Mouse (Mus musculus) brain, adult 2 months (tissue): ENCODE data around the gene Psmd14.

ENCODE experiments used
- DNase-seq: peaks from one replicate; pipeline ENCODE4 v3.0.0; 2011; ENCODE audit warnings: low read depth, low spot score

Psmd14 gene

GRCm38 (mm10) chr2:61711108-61712040 lies at the start of gene Psmd14:
Psmd14 (plus strand) TSS chr2:61711694.
- peak; percentile 97 for DNase-seq

- no peak for DNase-seq
These were observed 48.7 kb upstream of the Psmd14 start for GRCm38 (mm10) chr2:61662833-61663232.

- DNase-seq = no peak
These were observed 47.8 kb upstream of the Psmd14 start for GRCm38 (mm10) chr2:61663573-61664241.

DNA sequence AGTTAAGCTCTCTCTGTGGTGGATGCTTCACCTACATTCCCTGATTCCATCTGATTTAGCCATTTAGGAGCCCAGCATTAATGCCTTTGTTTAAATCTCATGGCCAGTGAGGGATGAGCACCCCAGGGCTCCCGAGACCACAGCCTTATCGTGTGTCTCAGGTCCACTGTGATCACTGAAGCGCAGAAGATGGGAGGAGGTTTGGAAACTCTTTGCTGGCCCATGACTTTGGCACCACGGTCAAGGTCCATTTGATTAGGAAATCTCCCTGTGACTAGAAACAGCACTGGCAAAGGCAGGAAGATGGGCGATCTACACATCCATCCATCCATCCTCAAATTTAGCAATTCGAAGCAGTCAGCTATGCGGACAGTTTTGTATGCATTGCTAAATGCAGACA lies 44.1 kb upstream of the Psmd14 start:
- no peak for DNase-seq

DNA sequence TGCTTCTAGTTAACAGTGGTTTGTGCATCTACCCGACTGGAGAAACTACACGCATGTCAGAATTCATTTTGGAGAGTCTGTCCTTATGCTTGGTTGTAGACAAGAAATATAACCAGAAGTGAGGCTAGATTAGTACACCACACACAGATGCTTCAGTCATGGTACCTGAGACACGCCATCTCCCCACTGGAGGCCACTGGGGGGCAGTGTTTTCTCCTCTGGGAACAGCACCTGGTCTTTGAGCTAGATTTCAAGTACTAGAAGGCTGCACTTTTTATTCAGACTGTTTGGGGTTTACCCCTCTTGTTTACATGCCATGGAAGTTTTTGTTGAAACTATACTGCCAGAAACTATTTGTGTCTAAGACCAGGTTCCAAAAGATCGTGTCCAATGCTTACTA lies 43.2 kb upstream of the Psmd14 start:
- peak; percentile 79 for DNase-seq

GRCm38 (mm10) chr2:61674555-61674954 lies 36.9 kb upstream of the Psmd14 start:
- no peak for DNase-seq

DNA sequence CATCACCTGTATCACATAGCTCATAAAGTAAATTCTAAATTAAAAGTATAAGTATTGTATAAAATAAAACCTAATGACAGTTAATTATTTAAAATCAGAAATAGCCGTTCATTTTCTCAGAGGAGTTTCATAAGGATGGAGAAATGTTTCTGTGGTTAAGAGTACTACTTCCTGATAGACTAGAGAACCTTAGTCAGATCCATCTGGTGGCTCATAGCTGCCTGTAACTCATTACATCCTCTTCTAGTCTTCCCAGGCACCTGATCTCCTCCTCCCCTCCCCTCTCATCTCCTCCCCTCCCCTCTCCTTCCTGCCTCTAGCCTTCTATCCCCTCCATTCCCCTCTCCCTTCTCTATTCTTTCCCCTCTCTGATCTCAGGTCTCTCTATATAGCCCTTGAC lies 29.9 kb upstream of the Psmd14 start:
- no peak for DNase-seq

DNA sequence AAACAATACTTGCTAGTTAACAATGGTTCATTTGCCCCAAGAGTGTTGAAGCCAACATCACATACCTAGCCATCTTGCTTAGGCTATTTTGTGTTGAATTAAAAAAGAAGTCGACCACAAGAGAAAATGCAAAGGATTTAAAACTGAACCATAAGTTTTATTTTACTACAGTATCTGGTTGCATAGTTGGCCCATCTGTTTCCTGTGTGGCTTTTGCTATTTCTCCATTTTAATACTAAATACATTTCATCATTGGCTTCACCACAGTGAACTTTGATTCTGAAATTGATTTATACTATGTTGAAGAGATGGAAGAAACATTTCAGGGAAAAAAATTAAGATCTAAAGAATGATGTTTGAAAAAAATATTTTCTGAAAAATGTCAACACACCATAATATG lies 25.0 kb upstream of the Psmd14 start:
- no peak for DNase-seq

GRCm38 (mm10) chr2:61689086-61689485 lies 22.4 kb upstream of the Psmd14 start:
- DNase-seq = peak; percentile 81

- DNase-seq = no peak
These were observed 1.9 kb upstream of the Psmd14 start for GRCm38 (mm10) chr2:61709570-61709969.

- DNase-seq = no peak
These were observed 1.0 kb downstream of the Psmd14 start for GRCm38 (mm10) chr2:61712526-61712925.

- no peak for DNase-seq
These were observed 11.0 kb downstream of the Psmd14 start for GRCm38 (mm10) chr2:61722401-61722982.

DNA sequence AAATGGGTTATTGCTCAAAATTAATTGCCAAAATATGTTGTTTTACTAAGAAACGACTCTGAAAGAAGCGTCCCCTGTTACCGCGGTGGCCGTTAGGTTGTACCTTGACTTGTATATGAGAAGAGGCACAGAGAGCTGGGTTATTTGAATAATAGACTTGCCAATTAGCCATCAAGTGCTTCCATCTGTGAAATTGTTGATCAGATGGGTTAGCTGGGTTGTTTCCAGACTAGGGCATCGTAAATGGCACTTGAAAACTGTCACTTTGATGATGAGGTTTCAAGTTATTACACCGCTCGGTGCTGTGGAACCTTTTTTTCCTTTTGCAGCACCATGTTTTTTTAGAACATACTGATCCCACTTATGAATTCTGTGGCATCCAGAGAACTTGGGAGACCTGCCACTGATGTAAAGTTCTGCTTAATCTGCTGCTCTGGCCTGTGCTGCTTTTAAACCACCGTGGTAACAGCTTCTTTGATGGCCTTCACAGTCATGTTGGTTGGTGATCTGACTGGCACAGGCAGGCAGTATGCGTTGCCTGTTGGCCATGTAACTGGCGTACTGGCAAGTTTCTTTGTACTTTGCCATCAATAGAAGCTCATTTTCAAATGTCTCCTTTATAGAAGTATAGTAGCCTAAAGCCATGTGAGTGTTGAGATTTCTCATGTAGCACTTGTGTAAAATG lies 21.4 kb downstream of the Psmd14 start:
- peak; percentile 32 for DNase-seq

GRCm38 (mm10) chr2:61734175-61734574 lies 22.7 kb downstream of the Psmd14 start:
- DNase-seq = no peak

GRCm38 (mm10) chr2:61746051-61746450 lies 34.6 kb downstream of the Psmd14 start:
- DNase-seq = no peak

- DNase-seq = no peak
These were observed 35.1 kb downstream of the Psmd14 start for GRCm38 (mm10) chr2:61746580-61746979.

DNA sequence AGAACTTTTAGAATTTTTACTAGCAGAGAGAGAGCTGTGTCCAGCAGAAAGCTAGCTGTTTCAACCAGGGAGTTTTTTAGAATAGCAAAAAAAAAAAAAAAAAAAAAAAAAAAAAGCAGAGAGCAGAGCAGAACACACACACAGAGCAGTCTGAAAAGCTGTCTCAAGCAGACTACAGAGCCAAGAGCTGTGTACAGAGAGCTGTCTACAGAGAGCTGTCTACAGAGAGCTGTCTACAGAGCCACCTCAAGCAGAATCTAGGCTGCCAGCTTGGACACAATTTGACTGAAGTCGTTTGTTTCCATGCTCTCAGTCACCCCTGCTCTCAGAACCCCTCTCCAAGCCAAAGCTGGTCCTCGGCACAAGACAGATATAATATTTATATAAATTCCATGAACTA lies 35.9 kb downstream of the Psmd14 start:
- DNase-seq = peak; percentile 12

DNA sequence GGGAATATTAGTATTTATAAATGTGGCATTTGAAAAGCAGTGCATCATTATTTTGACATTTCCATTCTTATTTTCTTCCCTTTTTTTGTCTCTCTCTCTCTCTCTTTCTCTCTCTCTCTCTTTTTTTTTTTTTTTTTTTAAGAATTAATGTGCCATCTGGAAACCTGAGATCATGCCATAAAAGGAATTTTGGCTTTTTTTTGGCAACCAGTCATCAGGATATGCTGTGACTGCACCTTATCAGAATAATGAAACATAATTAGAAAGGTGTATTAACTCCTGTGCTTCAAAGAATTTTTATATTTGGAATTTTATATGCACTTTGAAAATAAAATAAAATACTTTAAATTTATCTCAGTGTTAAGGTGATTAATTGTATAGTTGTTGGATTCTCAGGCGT lies 39.2 kb downstream of the Psmd14 start:
- DNase-seq = peak; percentile 68

GRCm38 (mm10) chr2:61751286-61751685 lies 39.8 kb downstream of the Psmd14 start:
- peak; percentile 6 for DNase-seq

GRCm38 (mm10) chr2:61752362-61752761 lies 40.9 kb downstream of the Psmd14 start:
- DNase-seq = no peak

- no peak for DNase-seq
These were observed 43.5 kb downstream of the Psmd14 start for GRCm38 (mm10) chr2:61754989-61755388.
